Mouse (Mus musculus): ENCODE measurements around the gene Cfap97d1. TPM values are rescaled to one million over a fixed set of nuclear protein-coding genes. Genes with fewer than 3 reads are reported as not detected.

The Cfap97d1 gene
- total and polyA plus RNA-seq, 2 experiments from 2014 or later: not detected

DNA sequence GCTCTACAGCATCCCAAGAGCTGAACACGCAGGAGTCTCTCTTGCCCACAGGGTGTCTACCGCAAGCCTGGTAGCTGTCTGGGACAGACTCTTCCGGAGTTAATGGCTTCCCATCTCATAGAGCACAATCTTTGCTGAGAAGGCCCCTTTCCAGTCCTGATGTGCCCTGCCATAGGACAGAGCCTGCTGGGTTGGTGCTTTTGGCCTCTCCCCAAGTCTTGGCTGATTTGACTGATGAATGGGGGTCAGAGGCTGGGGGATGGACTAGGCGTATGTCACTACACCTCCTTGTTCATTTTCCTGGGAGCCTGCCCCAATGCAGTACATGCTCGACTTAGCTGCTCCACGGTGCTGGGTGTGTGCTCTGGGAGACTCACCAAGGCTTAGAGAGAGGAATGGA lies 53.7 kb downstream of the Cfap97d1 start:
- no peak overlapping the region for H3K4me2 ChIP-seq (ENCODE audit: low read depth, low read length)
- no peak for TF ChIP-seq CTCF (IDR thresholded peaks at IDR 0.05; ENCODE audit: low read depth)
- ATAC-seq (no peak), DNase-seq (ENCODE audit: low spot score) (no peak)
- no peaks in the 10 kb centered on the region for H3K27me3 ChIP-seq (ENCODE audit: insufficient read depth, low read length)
- H3K9me3 ChIP-seq (ENCODE audit: low read length): no peaks in the 10 kb centered on the region
- H3K4me3 ChIP-seq (ENCODE audit: low read length): no peak overlapping the region
- no peaks in the 10 kb centered on the region for H3K36me3 ChIP-seq (ENCODE audit: insufficient read depth, low read length)
- H3K4me1 ChIP-seq (ENCODE audit: insufficient read depth, low read length): no peaks in the 10 kb centered on the region
- no peak overlapping the region for H3K27ac ChIP-seq
- no peak overlapping the region for H3K9ac ChIP-seq (replicated peaks; ENCODE audit: low read length)
- WGBS: 70% methylated on average over 6 of the region's 6 CpGs

DNA sequence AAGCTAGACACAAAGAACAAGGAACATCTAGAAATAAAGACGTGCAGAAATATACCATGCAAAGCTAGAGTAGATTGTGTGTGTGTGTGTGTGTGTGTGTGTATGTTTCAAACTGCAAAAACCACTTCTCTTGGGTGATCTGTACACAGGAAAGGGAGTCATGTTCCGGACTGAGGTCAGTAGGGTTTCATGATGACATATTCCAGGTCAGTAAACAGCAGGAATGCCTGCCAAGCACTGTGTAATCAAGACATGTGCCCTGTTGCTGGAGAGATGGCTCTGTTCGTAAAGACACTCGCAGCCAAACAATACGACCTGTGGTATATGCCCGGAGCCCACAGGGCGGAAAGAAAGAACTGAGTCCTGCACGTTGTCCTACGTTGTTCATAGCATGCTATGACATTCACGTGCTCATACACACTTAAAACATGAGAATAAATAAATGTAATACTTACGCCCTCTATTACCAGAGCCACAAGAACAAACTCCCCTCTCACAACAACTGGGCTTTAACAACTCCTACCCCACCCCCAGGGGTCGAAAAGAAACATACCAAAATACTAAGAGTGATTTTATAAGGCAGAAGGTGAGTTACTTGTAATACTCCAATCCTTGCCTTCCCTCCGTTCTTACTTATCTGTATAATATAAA lies 55.5 kb downstream of the Cfap97d1 start:
- H3K4me1 ChIP-seq (ENCODE audit: insufficient read depth, low read length): no peaks in the 10 kb centered on the region
- H3K9ac ChIP-seq (replicated peaks; ENCODE audit: low read length): no peak overlapping the region
- H3K9me3 ChIP-seq (ENCODE audit: low read length): no peaks in the 10 kb centered on the region
- H3K4me3 ChIP-seq (ENCODE audit: low read length): no peak overlapping the region
- DNase-seq (ENCODE audit: low spot score) (no peak), ATAC-seq (no peak)
- no peak for TF ChIP-seq CTCF (IDR thresholded peaks at IDR 0.05; ENCODE audit: low read depth)
- no peak overlapping the region for H3K27ac ChIP-seq
- no peak overlapping the region for H3K4me2 ChIP-seq (ENCODE audit: low read depth, low read length)
- WGBS: 44% methylated on average over 13 of the region's 13 CpGs
- no peaks in the 10 kb centered on the region for H3K36me3 ChIP-seq (ENCODE audit: insufficient read depth, low read length)
- no peaks in the 10 kb centered on the region for H3K27me3 ChIP-seq (ENCODE audit: insufficient read depth, low read length)

DNA sequence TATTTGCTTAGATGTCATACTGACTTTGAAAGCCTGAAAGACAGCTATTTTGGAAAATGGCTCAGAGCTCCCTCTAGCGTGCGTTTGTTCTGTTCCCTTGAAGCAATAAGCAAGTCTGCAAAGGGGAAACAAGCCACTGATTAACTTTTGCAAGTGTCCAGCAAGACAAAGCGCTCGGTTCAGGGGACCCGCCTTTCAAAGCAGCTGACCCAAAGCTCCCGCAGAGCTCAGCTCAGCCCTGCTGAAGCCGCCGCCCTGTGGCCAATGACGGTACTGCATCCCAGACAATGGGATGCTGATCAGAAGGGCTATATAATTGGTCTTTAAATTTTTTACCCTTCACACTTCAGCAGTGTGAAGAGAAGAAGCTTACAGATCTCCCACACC lies 56.1 kb downstream of the Cfap97d1 start:
- H3K36me3 ChIP-seq (ENCODE audit: insufficient read depth, low read length): no peaks in the 10 kb centered on the region
- ATAC-seq (peak; percentile 85), DNase-seq (ENCODE audit: low spot score) (peak; percentile 95)
- H3K4me1 ChIP-seq (ENCODE audit: insufficient read depth, low read length): no peaks in the 10 kb centered on the region
- no peak overlapping the region for H3K4me3 ChIP-seq (ENCODE audit: low read length)
- no peak overlapping the region for H3K4me2 ChIP-seq (ENCODE audit: low read depth, low read length)
- peak; percentile 94 for TF ChIP-seq CTCF (IDR thresholded peaks at IDR 0.05; ENCODE audit: low read depth)
- H3K27me3 ChIP-seq (ENCODE audit: insufficient read depth, low read length): no peaks in the 10 kb centered on the region
- H3K9me3 ChIP-seq (ENCODE audit: low read length): no peaks in the 10 kb centered on the region
- 0% methylated on average over 9 of the region's 9 CpGs for WGBS
- no peak overlapping the region for H3K9ac ChIP-seq (replicated peaks; ENCODE audit: low read length)
- H3K27ac ChIP-seq: no peak overlapping the region

DNA sequence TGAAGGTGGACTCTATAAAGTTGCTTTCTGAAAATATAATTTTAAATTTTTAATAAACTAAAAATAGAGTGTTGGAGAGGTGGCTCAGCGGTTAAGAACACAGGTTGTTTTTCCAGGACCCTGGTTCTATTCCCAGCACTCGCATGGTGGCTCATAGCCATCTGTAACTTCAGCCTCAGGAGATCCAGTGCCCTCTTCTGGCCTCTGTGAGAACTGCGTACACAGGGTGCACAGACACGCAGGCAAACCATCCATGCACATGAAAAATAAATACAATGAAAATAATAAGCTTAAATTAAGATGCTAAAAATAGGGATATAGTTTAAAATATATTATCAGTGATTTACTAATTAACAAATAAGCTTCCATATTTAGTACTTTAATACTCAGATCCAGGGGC lies 56.6 kb downstream of the Cfap97d1 start:
- no peaks in the 10 kb centered on the region for H3K4me1 ChIP-seq (ENCODE audit: insufficient read depth, low read length)
- no peaks in the 10 kb centered on the region for H3K27me3 ChIP-seq (ENCODE audit: insufficient read depth, low read length)
- H3K36me3 ChIP-seq (ENCODE audit: insufficient read depth, low read length): no peaks in the 10 kb centered on the region
- H3K9ac ChIP-seq (replicated peaks; ENCODE audit: low read length): no peak overlapping the region
- H3K4me2 ChIP-seq (ENCODE audit: low read depth, low read length): no peak overlapping the region
- peak; percentile 1; the same call in 1 of the 2 replicates for TF ChIP-seq CTCF (IDR thresholded peaks at IDR 0.05; ENCODE audit: low read depth)
- DNase-seq (ENCODE audit: low spot score): no peak
- ATAC-seq: no peak
- 0 out of 2 replicates have a peak, but pooled peaks cover 3% of the 10 kb centered on the region for H3K9me3 ChIP-seq (ENCODE audit: low read length)
- WGBS: 73% methylated on average over 4 of the region's 4 CpGs
- H3K4me3 ChIP-seq (ENCODE audit: low read length): no peak overlapping the region
- H3K27ac ChIP-seq: no peak overlapping the region

DNA sequence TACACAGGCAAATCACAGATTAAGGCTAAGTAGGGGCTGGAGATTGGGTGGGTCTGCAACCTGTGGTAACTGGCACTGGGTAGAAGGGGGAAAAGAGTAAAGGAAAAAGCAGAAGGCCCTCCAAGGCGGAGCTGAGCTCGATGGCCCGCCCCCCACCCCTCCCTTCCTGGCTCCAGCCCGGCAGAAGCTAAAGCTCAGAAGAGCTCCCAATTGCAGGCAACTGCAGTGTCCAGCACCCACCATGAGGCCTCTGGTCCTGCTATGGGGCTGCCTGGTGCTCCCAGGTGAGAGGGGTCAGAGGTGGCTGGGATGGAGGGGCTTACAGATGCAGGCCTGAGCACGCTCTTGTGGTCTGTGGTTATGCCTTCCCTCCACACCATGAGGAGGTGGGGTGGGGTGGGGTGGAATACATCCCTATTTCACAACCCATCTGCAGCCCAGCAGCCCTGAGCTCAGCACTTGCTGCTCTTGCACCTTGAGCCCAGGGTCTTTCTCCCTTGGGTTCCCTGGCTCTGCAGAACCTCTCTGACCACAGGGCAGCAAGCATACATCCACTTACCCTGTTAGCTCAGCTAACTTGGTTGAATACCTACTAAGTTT lies 57.4 kb downstream of the Cfap97d1 start, which contains the start of gene Cd300lg:
Cd300lg (plus strand) TSS at position 160 of the 600 bp plus-strand sequence.
- H3K4me1 ChIP-seq (ENCODE audit: insufficient read depth, low read length): no peaks in the 10 kb centered on the region
- no peak within 1 kb of the TSS for H3K27ac ChIP-seq
- H3K27me3 ChIP-seq (ENCODE audit: insufficient read depth, low read length): no peaks in the 10 kb centered on the region
- 0 out of 2 replicates have a peak, but pooled peaks cover 4% of the 10 kb centered on the region for H3K9me3 ChIP-seq (ENCODE audit: low read length)
- no peak for ATAC-seq
- H3K36me3 ChIP-seq (ENCODE audit: insufficient read depth, low read length): no peaks in the 10 kb centered on the region
- H3K4me3 ChIP-seq (ENCODE audit: low read length): no peak within 1 kb of the TSS
- WGBS: 66% methylated on average over 5 of the region's 5 CpGs
- DNase-seq (ENCODE audit: low spot score): no peak
- no peak for TF ChIP-seq CTCF (IDR thresholded peaks at IDR 0.05; ENCODE audit: low read depth)
- no peak within 1 kb of the TSS for H3K4me2 ChIP-seq (ENCODE audit: low read depth, low read length)
- no peak within 1 kb of the TSS for H3K9ac ChIP-seq (replicated peaks; ENCODE audit: low read length)

Other genes starting within 250 kb of the Cfap97d1 start
- 47.7 and 56.9 TPM in 2 replicates for gene Etv4, start 198.9 kb upstream of the Cfap97d1 start, total RNA-seq (2014; rRNA removed)
- 22.5 and 30.2 TPM in 2 replicates for gene Etv4, start 198.9 kb upstream of the Cfap97d1 start, polyA plus RNA-seq (2015; fragmentation: Nextera tagmentation; extraction: Ambion mirVana)
- gene Meox1, start 89.9 kb upstream of the Cfap97d1 start, total RNA-seq (2014; rRNA removed): 1.8 and 2.0 TPM in 2 replicates
- gene Meox1, start 89.9 kb upstream of the Cfap97d1 start, polyA plus RNA-seq (2015; fragmentation: Nextera tagmentation; extraction: Ambion mirVana): 0.69 and 0.73 TPM in 2 replicates
- 0.22 TPM in 1 of 2 replicates, not detected in the other for gene Sost, start 17.3 kb upstream of the Cfap97d1 start, total RNA-seq (2014; rRNA removed)
- gene Sost, start 17.3 kb upstream of the Cfap97d1 start, polyA plus RNA-seq (2015; fragmentation: Nextera tagmentation; extraction: Ambion mirVana): 0.14 and 0.16 TPM in 2 replicates
- gene Dusp3, start 2.7 kb downstream of the Cfap97d1 start, total RNA-seq (2014; rRNA removed): 52.0 and 80.7 TPM in 2 replicates
- gene Dusp3, start 2.7 kb downstream of the Cfap97d1 start, polyA plus RNA-seq (2015; fragmentation: Nextera tagmentation; extraction: Ambion mirVana): 44.7 and 45.2 TPM in 2 replicates
- gene Mpp3, start 44.2 kb downstream of the Cfap97d1 start, total RNA-seq (2014; rRNA removed): 73.5 and 81.3 TPM in 2 replicates
- gene Mpp3, start 44.2 kb downstream of the Cfap97d1 start, polyA plus RNA-seq (2015; fragmentation: Nextera tagmentation; extraction: Ambion mirVana): 53.8 and 54.1 TPM in 2 replicates
- gene Cd300lg, start 57.2 kb downstream of the Cfap97d1 start, total RNA-seq (2014; rRNA removed): 0.05 and 0.29 TPM in 2 replicates
- gene Cd300lg, start 57.2 kb downstream of the Cfap97d1 start, polyA plus RNA-seq (2015; fragmentation: Nextera tagmentation; extraction: Ambion mirVana): 0.19 and 0.40 TPM in 2 replicates
- gene Mpp2, start 104.2 kb downstream of the Cfap97d1 start, total RNA-seq (2014; rRNA removed): 49.0 and 49.9 TPM in 2 replicates
- gene Mpp2, start 104.2 kb downstream of the Cfap97d1 start, polyA plus RNA-seq (2015; fragmentation: Nextera tagmentation; extraction: Ambion mirVana): 25.5 and 26.0 TPM in 2 replicates
- not detected in 2 replicates for gene Ppy, start 117.0 kb downstream of the Cfap97d1 start, total RNA-seq (2014; rRNA removed)
- not detected in 2 replicates for gene Ppy, start 117.0 kb downstream of the Cfap97d1 start, polyA plus RNA-seq (2015; fragmentation: Nextera tagmentation; extraction: Ambion mirVana)
- gene Pyy, start 123.6 kb downstream of the Cfap97d1 start, total RNA-seq (2014; rRNA removed): 25.8 and 42.9 TPM in 2 replicates
- 5.7 and 9.5 TPM in 2 replicates for gene Pyy, start 123.6 kb downstream of the Cfap97d1 start, polyA plus RNA-seq (2015; fragmentation: Nextera tagmentation; extraction: Ambion mirVana)
- gene Nags, start 161.2 kb downstream of the Cfap97d1 start, total RNA-seq (2014; rRNA removed): not detected in 2 replicates
- gene Nags, start 161.2 kb downstream of the Cfap97d1 start, polyA plus RNA-seq (2015; fragmentation: Nextera tagmentation; extraction: Ambion mirVana): 0.09 and 0.14 TPM in 2 replicates
- gene Tmem101, start 172.1 kb downstream of the Cfap97d1 start, total RNA-seq (2014; rRNA removed): 37.4 and 45.4 TPM in 2 replicates
- 40.6 and 42.5 TPM in 2 replicates for gene Tmem101, start 172.1 kb downstream of the Cfap97d1 start, polyA plus RNA-seq (2015; fragmentation: Nextera tagmentation; extraction: Ambion mirVana)
- gene Lsm12, start 201.0 kb downstream of the Cfap97d1 start, total RNA-seq (2014; rRNA removed): 65.7 and 167 TPM in 2 replicates
- gene Lsm12, start 201.0 kb downstream of the Cfap97d1 start, polyA plus RNA-seq (2015; fragmentation: Nextera tagmentation; extraction: Ambion mirVana): 147 and 153 TPM in 2 replicates
- gene G6pc3, start 205.3 kb downstream of the Cfap97d1 start, total RNA-seq (2014; rRNA removed): 67.5 and 70.1 TPM in 2 replicates
- 43.8 and 46.2 TPM in 2 replicates for gene G6pc3, start 205.3 kb downstream of the Cfap97d1 start, polyA plus RNA-seq (2015; fragmentation: Nextera tagmentation; extraction: Ambion mirVana)
- 212 and 350 TPM in 2 replicates for gene Hdac5, start 245.9 kb downstream of the Cfap97d1 start, total RNA-seq (2014; rRNA removed)
- gene Hdac5, start 245.9 kb downstream of the Cfap97d1 start, polyA plus RNA-seq (2015; fragmentation: Nextera tagmentation; extraction: Ambion mirVana): 61.2 and 61.9 TPM in 2 replicates